Mouse (Mus musculus): ENCODE measurements around the gene Sugt1. TPM values are rescaled to one million over a fixed set of nuclear protein-coding genes. Genes with fewer than 3 reads are reported as not detected.

The Sugt1 gene
- polyA plus RNA-seq, 1 experiment from 2014 or later = 165 TPM

- ATAC-seq (ENCODE audit: insufficient number of reproducible peaks, low FRiP score, low TSS enrichment, low read depth) = no peak
- H3K27me3 ChIP-seq (ENCODE audit: control insufficient read depth, insufficient read depth, low read length) = no peaks in the 10 kb centered on the region
- H3K4me3 ChIP-seq (ENCODE audit: low read depth, low read length) = no peak overlapping the region
- DNase-seq (ENCODE audit: low spot score) = no peak
- H3K27ac ChIP-seq (replicated peaks; ENCODE audit: low read depth, low read length) = no peak overlapping the region
- no peaks in the 10 kb centered on the region for H3K36me3 ChIP-seq (ENCODE audit: control insufficient read depth, insufficient read depth, low read length)
- H3K4me2 ChIP-seq (ENCODE audit: low read depth, severe bottlenecking) = no peak overlapping the region
- H3K4me1 ChIP-seq (ENCODE audit: control insufficient read depth, insufficient read depth, low read length) = no peaks in the 10 kb centered on the region
- H3K9ac ChIP-seq (ENCODE audit: low read length) = no peak overlapping the region
- WGBS = 90% methylated on average over 13 of the region's 13 CpGs
- no peaks in the 10 kb centered on the region for H3K9me3 ChIP-seq (ENCODE audit: control insufficient read depth, low read length)
Observed at GRCm38 (mm10) chr14:79573482-79574191, 13.9 kb upstream of the Sugt1 start.

- Histone ChIP-seq H3K4me1 (ENCODE audit: control insufficient read depth, insufficient read depth, low read length) (no peaks in the 10 kb centered on the region), H3K9me3 (ENCODE audit: control insufficient read depth, low read length) (no peaks in the 10 kb centered on the region), H3K9ac (ENCODE audit: low read length) (no peak overlapping the region), H3K4me3 (ENCODE audit: low read depth, low read length) (no peak overlapping the region), H3K36me3 (ENCODE audit: control insufficient read depth, insufficient read depth, low read length) (no peaks in the 10 kb centered on the region), H3K27ac (replicated peaks; ENCODE audit: low read depth, low read length) (no peak overlapping the region), H3K27me3 (ENCODE audit: control insufficient read depth, insufficient read depth, low read length) (no peaks in the 10 kb centered on the region), H3K4me2 (ENCODE audit: low read depth, severe bottlenecking) (no peak overlapping the region)
- no peak for ATAC-seq (ENCODE audit: insufficient number of reproducible peaks, low FRiP score, low TSS enrichment, low read depth)
- 96% methylated on average over 1 of the region's 1 CpGs for WGBS
- no peak for DNase-seq (ENCODE audit: low spot score)
Observed at GRCm38 (mm10) chr14:79574361-79574760, 13.1 kb upstream of the Sugt1 start.

- no peak for DNase-seq (ENCODE audit: low spot score)
- no peak overlapping the region for H3K4me3 ChIP-seq (ENCODE audit: low read depth, low read length)
- H3K9ac ChIP-seq (ENCODE audit: low read length) = no peak overlapping the region
- H3K27me3 ChIP-seq (ENCODE audit: control insufficient read depth, insufficient read depth, low read length) = no peaks in the 10 kb centered on the region
- no peaks in the 10 kb centered on the region for H3K36me3 ChIP-seq (ENCODE audit: control insufficient read depth, insufficient read depth, low read length)
- ATAC-seq (ENCODE audit: insufficient number of reproducible peaks, low FRiP score, low TSS enrichment, low read depth) = no peak
- no peak overlapping the region for H3K27ac ChIP-seq (replicated peaks; ENCODE audit: low read depth, low read length)
- no peaks in the 10 kb centered on the region for H3K9me3 ChIP-seq (ENCODE audit: control insufficient read depth, low read length)
- H3K4me2 ChIP-seq (ENCODE audit: low read depth, severe bottlenecking) = no peak overlapping the region
- H3K4me1 ChIP-seq (ENCODE audit: control insufficient read depth, insufficient read depth, low read length) = no peaks in the 10 kb centered on the region
- 86% methylated on average over 5 of the region's 5 CpGs for WGBS
Observed at GRCm38 (mm10) chr14:79583526-79584245, 3.8 kb upstream of the Sugt1 start.

GRCm38 (mm10) chr14:79586499-79587138 is 872 bp upstream of the Sugt1 start:
- peak overlapping the region; percentile 87; the same call in 1 of the 2 replicates for H3K27ac ChIP-seq (replicated peaks; ENCODE audit: low read depth, low read length)
- no peak for ATAC-seq (ENCODE audit: insufficient number of reproducible peaks, low FRiP score, low TSS enrichment, low read depth)
- WGBS = 34% methylated on average over 16 of the region's 16 CpGs

GRCm38 (mm10) chr14:79587852-79588229 is 350 bp downstream of the Sugt1 start:
- peak overlapping the region; percentile 68 for H3K4me3 ChIP-seq (ENCODE audit: low read depth, low read length)
- peak overlapping the region; percentile 76 for H3K9ac ChIP-seq (ENCODE audit: low read length)
- H3K4me2 ChIP-seq (ENCODE audit: low read depth, severe bottlenecking) = peak overlapping the region; percentile 71
- H3K36me3 ChIP-seq (ENCODE audit: control insufficient read depth, insufficient read depth, low read length) = no peaks in the 10 kb centered on the region
- H3K9me3 ChIP-seq (ENCODE audit: control insufficient read depth, low read length) = no peaks in the 10 kb centered on the region
- 1% methylated on average over 9 of the region's 9 CpGs for WGBS
- H3K4me1 ChIP-seq (ENCODE audit: control insufficient read depth, insufficient read depth, low read length) = no peaks in the 10 kb centered on the region
- peak; percentile 26; the same call in 1 of the 2 replicates for ATAC-seq (ENCODE audit: insufficient number of reproducible peaks, low FRiP score, low TSS enrichment, low read depth)
- H3K27me3 ChIP-seq (ENCODE audit: control insufficient read depth, insufficient read depth, low read length) = no peaks in the 10 kb centered on the region
- peak overlapping the region; percentile 52; the same call in 1 of the 2 replicates for H3K27ac ChIP-seq (replicated peaks; ENCODE audit: low read depth, low read length)
- no peak for DNase-seq (ENCODE audit: low spot score)

More at GRCm38 (mm10) chr14:79586499-79587138, 872 bp upstream of the Sugt1 start:
- H3K9ac ChIP-seq (ENCODE audit: low read length) = peak overlapping the region; percentile 76
- H3K4me2 ChIP-seq (ENCODE audit: low read depth, severe bottlenecking) = peak overlapping the region; percentile 49
- H3K9me3 ChIP-seq (ENCODE audit: control insufficient read depth, low read length) = no peaks in the 10 kb centered on the region
- H3K4me1 ChIP-seq (ENCODE audit: control insufficient read depth, insufficient read depth, low read length) = no peaks in the 10 kb centered on the region
- DNase-seq (ENCODE audit: low spot score) = no peak
- H3K4me3 ChIP-seq (ENCODE audit: low read depth, low read length) = peak overlapping the region; percentile 68
- H3K27me3 ChIP-seq (ENCODE audit: control insufficient read depth, insufficient read depth, low read length) = no peaks in the 10 kb centered on the region
- H3K36me3 ChIP-seq (ENCODE audit: control insufficient read depth, insufficient read depth, low read length) = no peaks in the 10 kb centered on the region

- ATAC-seq (ENCODE audit: insufficient number of reproducible peaks, low FRiP score, low TSS enrichment, low read depth) (no peak), DNase-seq (ENCODE audit: low spot score) (no peak)
- H3K36me3 ChIP-seq (ENCODE audit: control insufficient read depth, insufficient read depth, low read length) = no peaks in the 10 kb centered on the region
- no peak overlapping the region for H3K27ac ChIP-seq (replicated peaks; ENCODE audit: low read depth, low read length)
- peak overlapping the region; percentile 68 for H3K4me3 ChIP-seq (ENCODE audit: low read depth, low read length)
- no peaks in the 10 kb centered on the region for H3K9me3 ChIP-seq (ENCODE audit: control insufficient read depth, low read length)
- WGBS = 87% methylated on average over 9 of the region's 9 CpGs
- no peak overlapping the region for H3K9ac ChIP-seq (ENCODE audit: low read length)
- no peaks in the 10 kb centered on the region for H3K4me1 ChIP-seq (ENCODE audit: control insufficient read depth, insufficient read depth, low read length)
- H3K4me2 ChIP-seq (ENCODE audit: low read depth, severe bottlenecking) = peak overlapping the region; percentile 71
- H3K27me3 ChIP-seq (ENCODE audit: control insufficient read depth, insufficient read depth, low read length) = no peaks in the 10 kb centered on the region
Observed at GRCm38 (mm10) chr14:79588534-79588951, 1.1 kb downstream of the Sugt1 start.

- WGBS = 84% methylated on average over 6 of the region's 6 CpGs
- no peak for ATAC-seq (ENCODE audit: insufficient number of reproducible peaks, low FRiP score, low TSS enrichment, low read depth)
- H3K9me3 ChIP-seq (ENCODE audit: control insufficient read depth, low read length) = no peaks in the 10 kb centered on the region
- H3K36me3 ChIP-seq (ENCODE audit: control insufficient read depth, insufficient read depth, low read length) = no peaks in the 10 kb centered on the region
- H3K27me3 ChIP-seq (ENCODE audit: control insufficient read depth, insufficient read depth, low read length) = no peaks in the 10 kb centered on the region
- no peak overlapping the region for H3K9ac ChIP-seq (ENCODE audit: low read length)
- no peak for DNase-seq (ENCODE audit: low spot score)
- no peak overlapping the region for H3K4me2 ChIP-seq (ENCODE audit: low read depth, severe bottlenecking)
- no peaks in the 10 kb centered on the region for H3K4me1 ChIP-seq (ENCODE audit: control insufficient read depth, insufficient read depth, low read length)
- no peak overlapping the region for H3K4me3 ChIP-seq (ENCODE audit: low read depth, low read length)
- no peak overlapping the region for H3K27ac ChIP-seq (replicated peaks; ENCODE audit: low read depth, low read length)
Observed at GRCm38 (mm10) chr14:79589401-79589800, 1.9 kb downstream of the Sugt1 start.

GRCm38 (mm10) chr14:79590916-79591315 is 3.4 kb downstream of the Sugt1 start:
- DNase-seq (ENCODE audit: low spot score) (no peak), ATAC-seq (ENCODE audit: insufficient number of reproducible peaks, low FRiP score, low TSS enrichment, low read depth) (no peak)
- Histone ChIP-seq H3K4me2 (ENCODE audit: low read depth, severe bottlenecking) (no peak overlapping the region), H3K9ac (ENCODE audit: low read length) (no peak overlapping the region), H3K36me3 (ENCODE audit: control insufficient read depth, insufficient read depth, low read length) (no peaks in the 10 kb centered on the region), H3K4me1 (ENCODE audit: control insufficient read depth, insufficient read depth, low read length) (no peaks in the 10 kb centered on the region), H3K27me3 (ENCODE audit: control insufficient read depth, insufficient read depth, low read length) (no peaks in the 10 kb centered on the region), H3K27ac (replicated peaks; ENCODE audit: low read depth, low read length) (no peak overlapping the region), H3K9me3 (ENCODE audit: control insufficient read depth, low read length) (no peaks in the 10 kb centered on the region), H3K4me3 (ENCODE audit: low read depth, low read length) (no peak overlapping the region)
- WGBS = 94% methylated on average over 8 of the region's 8 CpGs

Measured in limb, embryonic 11.5 days (tissue).